Mouse (Mus musculus) G1E (cell line): ENCODE measurements around the gene Sh3pxd2a.

Source experiments
- CTCF ChIP-seq: IDR thresholded peaks from 2 replicates; pipeline ENCODE4 v1.5.1; 2012; ENCODE audit warnings: low read depth, low read length, inconsistent platforms, mixed read lengths
- GATA1 ChIP-seq: IDR thresholded peaks from 2 replicates; pipeline ENCODE4 v1.6.1; 2012; ENCODE audit warnings: borderline replicate concordance, low read length, inconsistent platforms, mixed read lengths
- GATA2 ChIP-seq: IDR thresholded peaks from 2 replicates; pipeline ENCODE4 v1.6.1; 2012; ENCODE audit warnings: low read depth, low read length, inconsistent platforms, borderline replicate concordance
- POLR2AphosphoS5 ChIP-seq: IDR thresholded peaks from 2 replicates; pipeline ENCODE4 v1.6.1; 2012; ENCODE audit warnings: low read depth, low read length, inconsistent platforms; ENCODE audit not compliant: insufficient replicate concordance
- TAL1 ChIP-seq: conservative IDR thresholded peaks from 2 replicates; pipeline ENCODE4 v1.6.1; 2012; ENCODE audit warnings: low read depth, low read length, inconsistent platforms, mixed read lengths

DNA sequence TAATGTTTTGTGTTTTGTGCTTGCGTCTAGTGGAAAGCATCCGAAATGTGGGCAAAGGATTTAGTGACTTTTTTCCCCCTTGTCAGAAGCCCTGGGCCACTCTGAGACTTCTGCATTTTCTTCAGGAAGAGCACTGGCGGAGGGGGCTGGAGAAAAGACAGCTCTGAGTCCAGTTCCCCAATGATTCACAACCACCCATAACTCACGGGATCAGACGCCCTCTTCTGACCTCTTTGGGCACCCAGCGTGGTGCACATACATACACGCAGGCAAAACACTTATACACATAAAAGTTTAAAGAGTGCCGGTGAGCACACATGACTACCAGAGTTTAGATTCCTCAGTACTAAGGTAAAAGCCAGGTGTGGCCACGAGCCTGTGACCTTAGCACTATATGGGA lies 1.3 kb upstream of the Sh3pxd2a start:
- TF ChIP-seq POLR2AphosphoS5 (no peak), CTCF (no peak), GATA1 (no peak), GATA2 (no peak), TAL1 (no peak)
